Mouse (Mus musculus) hematopoietic stem cell, adult 5-6 weeks (primary cell): ENCODE results near the gene Cenpe. TPM values are rescaled to one million over a fixed set of nuclear protein-coding genes. Genes with fewer than 3 reads are reported as not detected.
A peak's percentile ranks its signal among the peaks of the same experiment; 100 is the strongest.

Experiments used
- ATAC-seq, 2 experiments: fragments of 125-278 bp in 1 of 2; replicated peaks in 1 of 2; 2 replicates each; pipeline ENCODE4 v1.8.0; 2016 to 2017; ENCODE audit warnings: inconsistent platforms in 2 of 2, mild to moderate bottlenecking in 2 of 2, moderate number of reproducible peaks in 2 of 2, low read depth in 1 of 2, moderate TSS enrichment in 1 of 2; ENCODE audit not compliant: low FRiP score in 2 of 2, poor library complexity in 2 of 2, severe bottlenecking in 2 of 2, insufficient read depth in 1 of 2, low TSS enrichment in 1 of 2
- total RNA-seq: library from RNA; stranded (forward); fragments of 172-1452, 232-1000 nt; gene quantifications from 2 replicates; pipeline ENCODE4 v1.2.3, GENCODE M21; 2017

The Cenpe gene
- total RNA-seq, 1 experiment from 2014 or later = 57.7 TPM

DNA sequence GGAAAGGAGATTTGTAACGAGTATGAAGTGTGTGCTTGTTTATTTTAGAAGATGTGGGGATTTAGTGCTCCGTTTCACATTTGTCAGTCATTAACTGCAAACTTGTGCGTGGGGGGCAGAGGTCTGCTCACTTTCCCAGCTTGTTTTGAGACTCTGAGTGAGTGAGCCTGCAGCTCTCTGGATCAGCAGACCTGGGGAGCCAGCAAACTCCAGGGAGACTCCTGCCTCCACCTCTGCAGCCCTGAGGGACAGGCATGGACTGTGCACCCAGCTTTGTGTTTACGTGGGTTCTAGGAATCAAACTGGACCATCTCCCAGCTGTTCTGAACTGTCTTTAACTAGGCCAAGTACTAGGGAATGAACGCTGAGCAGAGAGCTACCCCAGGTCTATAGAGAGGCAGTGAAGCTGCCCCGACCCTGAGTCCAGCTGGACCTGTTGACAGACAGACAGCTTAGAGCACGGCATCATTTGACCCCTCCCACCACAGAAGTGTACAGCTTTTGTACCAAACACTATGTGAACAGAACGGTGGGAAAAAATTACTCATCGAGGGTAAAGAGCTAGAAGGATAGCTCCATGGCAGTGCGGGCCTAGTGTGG is 57.2 kb downstream of the Cenpe start:
- no peak for ATAC-seq

DNA sequence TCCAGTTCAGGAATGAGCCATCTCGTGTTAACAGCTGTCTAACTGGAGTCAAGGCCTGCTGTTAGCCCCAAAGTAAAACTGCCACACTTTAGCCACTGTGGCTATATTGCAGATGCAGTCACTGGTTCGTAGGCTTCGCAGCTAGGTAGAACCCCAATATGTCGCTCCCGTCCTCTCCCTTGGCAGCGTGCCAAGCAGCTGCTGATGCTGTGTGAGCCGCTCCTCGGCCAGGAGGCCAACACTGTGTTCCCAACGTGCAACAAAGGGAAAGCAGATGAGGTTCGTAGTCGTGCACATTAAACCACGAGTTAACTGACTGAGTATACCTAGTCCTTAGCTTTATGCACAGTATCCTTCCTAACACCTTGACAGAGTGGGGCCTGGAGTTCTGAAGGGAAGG is 60.3 kb downstream of the Cenpe start:
- no peak for ATAC-seq

DNA sequence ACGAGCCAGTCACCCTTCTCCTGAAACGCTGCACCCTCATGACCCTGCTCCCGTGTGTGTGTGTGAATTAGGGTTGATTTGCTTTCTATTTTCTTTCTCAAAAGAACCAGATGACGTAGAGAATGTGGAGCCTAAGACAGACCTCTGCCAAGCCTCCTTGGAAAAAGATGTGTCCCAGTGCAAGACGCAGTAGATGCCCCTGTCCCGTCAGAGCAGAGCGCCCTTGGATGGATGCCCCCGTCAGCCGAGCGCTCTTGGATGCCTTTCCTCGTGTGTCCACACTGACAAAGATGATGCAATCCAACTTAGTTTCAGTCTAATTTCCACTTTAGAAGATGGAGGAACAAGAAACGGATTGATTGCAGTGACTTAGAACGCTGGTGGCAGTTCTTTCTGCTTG is 60.7 kb downstream of the Cenpe start:
- ATAC-seq = no peak

GRCm38 (mm10) chr3:135280160-135280559 is 67.8 kb downstream of the Cenpe start:
- ATAC-seq = peak; percentile 35 to 65; a peak in 2 of 4 replicates

DNA sequence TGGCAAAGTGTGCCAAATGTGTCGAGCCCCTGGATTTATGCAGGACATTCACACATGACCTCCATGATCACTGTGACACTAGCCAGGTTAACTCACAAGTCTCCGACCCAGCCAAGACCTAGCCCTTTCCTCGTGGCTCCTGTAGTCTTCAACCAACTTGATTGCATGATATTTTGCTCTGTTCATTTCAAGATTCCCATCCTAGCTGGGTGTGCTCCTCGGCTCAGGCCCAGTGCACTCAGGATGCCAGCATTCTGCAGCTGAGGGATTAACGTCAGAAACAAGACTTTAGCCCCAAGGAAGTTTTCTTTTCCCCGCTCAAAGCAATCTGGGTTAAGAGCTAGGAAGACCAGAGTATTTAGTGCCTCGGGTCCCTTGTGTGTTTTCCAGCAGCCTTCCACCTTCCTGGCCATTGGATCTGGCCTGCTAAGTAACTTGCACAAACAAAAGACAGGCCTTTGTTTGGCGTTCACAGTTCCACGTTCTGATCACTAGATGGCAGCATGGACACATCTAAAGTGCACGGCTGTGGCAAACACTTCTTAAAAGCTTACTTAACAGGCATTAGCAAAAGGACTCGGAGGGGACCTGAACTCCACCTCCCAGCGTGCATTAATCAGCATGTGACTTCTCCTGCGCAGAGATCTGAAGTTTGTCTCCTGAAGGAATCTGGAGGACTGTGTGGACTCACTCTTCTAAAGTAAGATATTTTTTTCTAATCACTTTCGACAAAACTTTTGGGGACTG is 68.5 kb downstream of the Cenpe start, which contains the start of gene Bdh2:
Gene Bdh2, plus strand, starts transcription at position 553 of the 747 bp plus-strand sequence.
- ATAC-seq = peak; percentile 88 to 89

- ATAC-seq = no peak
Measured at GRCm38 (mm10) chr3:135281701-135282100, 69.4 kb downstream of the Cenpe start.

GRCm38 (mm10) chr3:135285256-135285655 is 72.9 kb downstream of the Cenpe start:
- no peak for ATAC-seq

DNA sequence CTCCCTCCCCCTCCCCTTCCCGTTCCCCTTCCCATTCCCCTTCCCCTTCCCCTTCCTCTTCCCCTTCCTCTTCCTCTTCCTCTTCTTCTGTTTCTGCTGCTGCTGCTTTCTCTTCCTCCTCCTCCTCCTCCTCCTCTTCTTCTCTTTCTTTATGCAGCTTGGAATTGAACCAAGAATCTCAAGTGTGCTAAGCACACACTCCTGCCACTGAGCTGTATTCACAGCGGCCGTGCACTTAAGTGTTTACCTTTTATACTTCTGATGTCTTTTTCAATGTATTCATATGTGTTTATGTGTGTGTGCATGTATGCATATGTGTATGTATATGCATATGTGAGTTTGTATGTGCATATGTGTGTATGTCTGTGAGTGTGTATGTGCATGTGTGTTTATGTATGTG is 73.5 kb downstream of the Cenpe start:
- ATAC-seq = no peak

GRCm38 (mm10) chr3:135288138-135288750 is 75.9 kb downstream of the Cenpe start:
- ATAC-seq = no peak

DNA sequence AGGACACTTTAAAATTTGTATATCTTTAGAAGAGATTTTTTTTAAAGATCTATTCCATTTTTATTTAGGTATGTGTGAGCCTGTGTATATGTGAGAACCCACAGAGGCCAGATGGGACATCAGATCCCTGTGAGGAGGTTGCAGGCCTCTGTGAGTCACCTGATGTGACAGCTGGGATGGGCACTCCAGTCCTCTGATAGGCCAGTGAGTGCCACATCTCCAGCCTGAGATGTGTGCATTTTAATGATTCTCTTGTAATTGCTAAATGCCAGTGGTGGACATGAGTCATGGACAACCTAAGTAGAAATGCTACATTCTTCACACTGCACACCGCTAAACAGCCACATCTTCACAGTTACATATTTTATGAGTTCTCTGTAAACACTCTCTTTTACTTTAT is 76.8 kb downstream of the Cenpe start:
- no peak for ATAC-seq

- ATAC-seq = peak; percentile 68 to 81; a peak in 3 of 4 replicates
Measured at GRCm38 (mm10) chr3:135290249-135290894, 78.0 kb downstream of the Cenpe start.

DNA sequence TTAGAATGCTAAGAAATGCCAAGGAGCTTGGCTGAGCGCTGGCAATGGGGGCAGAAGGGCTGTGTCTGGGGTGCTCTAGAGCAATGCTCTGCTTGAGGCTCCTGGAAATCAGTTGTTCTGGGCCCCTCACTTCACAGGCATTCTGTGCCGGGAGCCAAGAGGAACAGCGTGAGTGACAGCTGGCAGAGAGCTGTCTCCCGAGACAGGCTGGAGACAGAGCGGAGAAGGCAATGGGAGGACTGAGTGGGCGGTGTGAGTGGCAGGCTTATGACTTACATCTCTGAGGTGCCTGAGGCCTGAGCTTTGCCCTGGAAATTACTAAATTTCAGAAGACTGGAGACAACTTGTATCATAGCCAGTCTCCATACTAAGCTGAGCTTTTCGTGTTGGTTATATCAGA is 81.4 kb downstream of the Cenpe start:
- ATAC-seq = no peak

GRCm38 (mm10) chr3:135295559-135295958 is 83.2 kb downstream of the Cenpe start:
- no peak for ATAC-seq

- 0 out of 4 replicates have a peak, but pooled peaks of 1 of the 2 experiments have one; percentile 36 for ATAC-seq
Measured at GRCm38 (mm10) chr3:135298560-135298959, 86.2 kb downstream of the Cenpe start.

GRCm38 (mm10) chr3:135300081-135300480 is 87.7 kb downstream of the Cenpe start:
- 0 out of 4 replicates have a peak, but pooled peaks of 1 of the 2 experiments have one; percentile 10 for ATAC-seq

- no peak for ATAC-seq
Measured at GRCm38 (mm10) chr3:135304060-135304459, 91.7 kb downstream of the Cenpe start.

DNA sequence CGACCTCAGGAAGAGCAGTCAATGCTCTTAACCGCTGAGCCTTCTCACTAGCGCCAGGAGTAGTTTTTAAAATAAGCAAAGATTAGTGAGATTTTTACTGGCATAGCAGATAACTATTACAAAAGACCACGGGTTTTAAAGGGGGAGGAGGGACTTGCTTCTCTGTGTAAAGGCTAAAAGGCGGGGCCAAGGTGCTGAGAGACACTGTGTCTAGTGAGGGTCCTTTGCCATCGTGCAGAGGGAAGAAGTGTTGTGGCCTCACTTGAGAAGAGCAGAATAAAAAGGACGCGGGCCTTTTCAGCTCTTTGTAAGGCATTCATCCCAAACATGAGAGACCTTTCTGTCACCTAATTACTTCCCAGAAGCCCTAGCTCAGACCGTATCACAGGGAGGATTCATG is 92.2 kb downstream of the Cenpe start:
- ATAC-seq = no peak
